Mouse (Mus musculus) liver, postnatal 0 days (tissue): ENCODE results near the gene Dnal1. TPM values are rescaled to one million over a fixed set of nuclear protein-coding genes. Genes with fewer than 3 reads are reported as not detected.
"Not testable (repeated sequence)": the region's sequence is repeated elsewhere in the genome, so short reads cannot be mapped to it uniquely, and the experiment has no call there.

Experiments
- ATAC-seq: fragments of 200-750 bp; cut with Nextera tagmentation; 2 replicates; pipeline ENCODE4 v1.8.0; 2017; ENCODE audit warnings: mild to moderate bottlenecking, moderate library complexity
- DNase-seq: peaks from one replicate; pipeline ENCODE4 v3.0.0-alpha.2; 2016
- H3K27ac ChIP-seq: fragments of 300-500 bp; sonication (generic); 2 replicates; pipeline ENCODE4 v1.5.1; 2014; ENCODE audit warnings: antibody characterized with exemption, moderate library complexity, mild to moderate bottlenecking, low read depth
- H3K27me3 ChIP-seq: fragments of 300-500 bp; sonication (generic); 2 replicates; pipeline ENCODE4 v1.6.1; 2014; ENCODE audit warnings: low read length, control low read depth, mixed read lengths; ENCODE audit not compliant: insufficient read depth
- H3K36me3 ChIP-seq: fragments of 300-500 bp; sonication (generic); replicated peaks from 2 replicates; pipeline ENCODE4 v1.6.1; 2014; ENCODE audit warnings: mild to moderate bottlenecking, control low read depth, low read length, moderate library complexity, mixed read lengths; ENCODE audit not compliant: insufficient read depth
- H3K4me1 ChIP-seq: fragments of 300-500 bp; sonication (generic); 2 replicates; pipeline ENCODE4 v1.6.1; 2014; ENCODE audit warnings: antibody characterized with exemption, mild to moderate bottlenecking, control low read depth; ENCODE audit not compliant: insufficient read depth
- H3K4me2 ChIP-seq: fragments of 300-500 bp; sonication (generic); 2 replicates; pipeline ENCODE4 v1.6.1; 2014; ENCODE audit warnings: low read depth, mild to moderate bottlenecking, low read length, moderate library complexity, mixed read lengths
- H3K4me3 ChIP-seq: fragments of 300-500 bp; sonication (generic); 2 replicates; pipeline ENCODE4 v1.5.1; 2014; ENCODE audit warnings: low read depth, low read length
- H3K9ac ChIP-seq: fragments of 300-500 bp; sonication (generic); replicated peaks from 2 replicates; pipeline ENCODE4 v1.6.1; 2014; ENCODE audit warnings: mild to moderate bottlenecking, moderate library complexity
- H3K9me3 ChIP-seq: fragments of 300-500 bp; sonication (generic); 2 replicates; pipeline ENCODE4 v1.6.1; 2016; ENCODE audit warnings: mild to moderate bottlenecking, control low read depth, low read length, mixed read lengths
- CTCF ChIP-seq: sonication (generic); IDR thresholded peaks from 2 replicates; pipeline ENCODE4 v1.5.1; 2016; ENCODE audit warnings: antibody characterized with exemption, low read depth
- EP300 ChIP-seq: IDR thresholded peaks from 2 replicates; pipeline ENCODE4 v1.6.1; 2016; ENCODE audit warnings: antibody characterized with exemption, low read depth, mild to moderate bottlenecking
- WGBS: fragments of 180-500 bp; shearing (Covaris S2); extraction: QIAGEN DNeasy Blood & Tissue Kit; methylation state at CpG from one replicate; pipeline ENCODE4 v1.1.7; 2014; ENCODE audit not compliant: insufficient replicate concordance; 5-methylcytosine and 5-hydroxymethylcytosine counted together
- polyA plus RNA-seq: library from polyadenylated mRNA; unstranded; fragments of >200 nt; fragmentation: Nextera tagmentation; extraction: Ambion mirVana; gene quantifications from 2 replicates; pipeline ENCODE4 v1.2.1, GENCODE M21; 2015

Gene Dnal1
- polyA plus RNA-seq, 1 experiment from 2014 or later = 0.13 TPM

DNA sequence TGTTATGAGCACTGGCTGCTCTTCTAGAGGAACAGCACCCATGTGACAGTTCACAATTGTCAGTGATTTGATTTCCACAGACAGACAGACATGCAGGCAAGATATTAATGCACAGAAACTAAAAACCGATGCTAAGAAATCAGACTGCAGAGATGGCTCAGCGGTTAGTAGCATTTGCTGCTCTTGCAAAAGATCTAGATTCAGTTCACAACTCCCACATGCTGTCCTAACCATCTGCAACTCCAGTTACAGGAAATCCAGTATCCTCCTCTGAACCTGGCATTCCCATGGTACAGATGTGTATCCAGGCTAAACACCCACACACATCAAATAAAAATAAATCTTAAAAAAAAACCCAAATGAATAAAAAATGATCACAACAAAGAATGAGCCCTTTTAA, 42.5 kb upstream of the Dnal1 start:
- H3K9ac ChIP-seq = no peak overlapping the region
- H3K4me3 ChIP-seq = no peak overlapping the region
- H3K27ac ChIP-seq = no peak overlapping the region
- H3K36me3 ChIP-seq = no peaks in the 10 kb centered on the region
- H3K4me2 ChIP-seq = no peak overlapping the region
- TF ChIP-seq CTCF (no peak), EP300 (no peak)
- 71% methylated on average over 2 of the region's 2 CpGs for WGBS
- ATAC-seq = no peak
- H3K9me3 ChIP-seq = no peaks in the 10 kb centered on the region
- no peak for DNase-seq
- H3K27me3 ChIP-seq = peaks cover 26% of the 10 kb centered on the region
- no peaks in the 10 kb centered on the region; the same call in 1 of the 2 replicates for H3K4me1 ChIP-seq

DNA sequence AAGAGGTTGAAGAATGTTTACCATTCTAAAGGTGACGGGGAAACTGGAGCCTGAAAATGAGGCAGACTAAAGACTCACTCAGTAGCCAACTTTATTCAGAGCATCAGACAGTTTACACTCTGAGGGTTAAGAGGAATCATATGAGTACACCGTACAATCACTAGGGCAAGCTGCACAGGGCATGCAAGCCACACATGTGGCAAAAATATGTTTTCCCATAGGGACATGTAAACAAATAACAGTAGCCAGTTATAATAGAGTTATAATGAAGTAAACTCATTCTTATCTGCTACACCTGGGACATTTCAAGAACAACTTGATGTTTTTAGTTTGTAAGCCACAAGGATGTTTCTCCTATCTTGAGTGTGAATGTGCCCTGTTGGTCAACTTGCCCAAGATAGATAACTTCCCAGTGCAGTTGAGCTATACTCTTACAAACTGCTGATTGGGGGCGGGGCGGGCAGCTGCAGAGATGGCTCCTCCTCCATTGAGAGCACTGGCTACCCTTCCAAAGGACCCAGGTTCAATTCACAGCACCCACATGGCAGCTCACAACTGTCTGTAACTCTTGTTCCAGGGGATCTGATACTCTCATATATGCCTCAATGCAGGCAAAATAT, 36.7 kb upstream of the Dnal1 start:
- no peak for DNase-seq
- no peaks in the 10 kb centered on the region for H3K9me3 ChIP-seq

DNA sequence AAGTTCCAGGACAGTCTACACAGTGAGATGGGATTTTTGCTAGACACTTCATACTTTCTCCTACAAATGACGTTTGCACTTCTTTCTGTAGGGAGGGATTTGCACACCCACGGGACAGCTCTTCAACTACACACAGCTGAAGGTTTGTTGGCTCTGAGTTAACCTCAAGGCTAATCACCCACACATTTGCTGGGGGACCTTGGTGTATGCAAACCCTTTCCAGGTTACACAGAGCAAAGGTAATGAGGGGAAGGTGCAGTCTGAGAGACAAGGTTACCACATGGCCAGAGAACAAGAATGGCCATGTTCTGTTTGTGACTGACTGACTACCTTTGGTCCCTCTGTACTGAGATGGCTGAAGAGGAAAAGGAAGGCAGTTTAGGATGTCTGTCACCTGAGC, 30.3 kb upstream of the Dnal1 start:
- 42% methylated on average over 2 of the region's 2 CpGs for WGBS
- H3K27ac ChIP-seq = peak overlapping the region; percentile 4; the same call in 1 of the 2 replicates
- no peak overlapping the region for H3K4me2 ChIP-seq
- H3K9ac ChIP-seq = no peak overlapping the region
- no peaks in the 10 kb centered on the region for H3K4me1 ChIP-seq
- H3K4me3 ChIP-seq = no peak overlapping the region
- no peaks in the 10 kb centered on the region for H3K27me3 ChIP-seq
- TF ChIP-seq EP300 (no peak), CTCF (no peak)
- ATAC-seq (peak; percentile 59), DNase-seq (no peak)
- H3K9me3 ChIP-seq = 0 out of 2 replicates have a peak, but pooled peaks cover 3% of the 10 kb centered on the region
- no peaks in the 10 kb centered on the region for H3K36me3 ChIP-seq

More for the DNA sequence above, 36.7 kb upstream of the Dnal1 start:
- H3K27ac ChIP-seq = no peak overlapping the region
- H3K9ac ChIP-seq = no peak overlapping the region
- no peak overlapping the region for H3K4me2 ChIP-seq
- ATAC-seq = no peak
- no peak overlapping the region for H3K4me3 ChIP-seq
- 79% methylated on average over 4 of the region's 4 CpGs for WGBS
- no peaks in the 10 kb centered on the region for H3K27me3 ChIP-seq
- H3K36me3 ChIP-seq = no peaks in the 10 kb centered on the region
- H3K4me1 ChIP-seq = no peaks in the 10 kb centered on the region
- TF ChIP-seq CTCF (no peak), EP300 (no peak)

DNA sequence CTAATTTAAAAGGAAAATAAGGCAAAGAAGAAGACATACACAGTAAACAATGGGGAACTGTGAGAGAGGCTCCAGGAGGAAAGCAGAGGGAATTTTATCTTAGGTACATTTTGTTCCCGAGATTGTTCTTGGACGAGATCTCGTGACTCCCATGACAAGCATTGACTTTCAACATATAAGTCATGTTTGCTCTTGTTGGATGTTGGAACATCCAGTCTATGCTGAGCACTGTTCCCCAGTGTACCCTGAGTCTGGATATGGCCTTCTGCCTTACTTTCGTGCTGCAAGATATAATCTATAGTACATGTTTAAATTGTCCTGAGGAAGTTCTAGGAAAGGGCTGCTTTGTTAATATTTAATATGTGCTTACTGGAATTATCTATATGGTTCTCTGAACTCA, 29.6 kb upstream of the Dnal1 start:
- DNase-seq (no peak), ATAC-seq (peak; percentile 58; the same call in 1 of the 2 replicates)
- Histone ChIP-seq H3K4me2 (no peak overlapping the region), H3K9me3 (peaks cover 6% of the 10 kb centered on the region; the same call in 1 of the 2 replicates), H3K27me3 (no peaks in the 10 kb centered on the region), H3K36me3 (no peaks in the 10 kb centered on the region), H3K9ac (no peak overlapping the region), H3K4me3 (no peak overlapping the region), H3K27ac (peak overlapping the region; percentile 4; the same call in 1 of the 2 replicates), H3K4me1 (no peaks in the 10 kb centered on the region)
- TF ChIP-seq CTCF (no peak), EP300 (no peak)
- 48% methylated on average over 4 of the region's 4 CpGs for WGBS

DNA sequence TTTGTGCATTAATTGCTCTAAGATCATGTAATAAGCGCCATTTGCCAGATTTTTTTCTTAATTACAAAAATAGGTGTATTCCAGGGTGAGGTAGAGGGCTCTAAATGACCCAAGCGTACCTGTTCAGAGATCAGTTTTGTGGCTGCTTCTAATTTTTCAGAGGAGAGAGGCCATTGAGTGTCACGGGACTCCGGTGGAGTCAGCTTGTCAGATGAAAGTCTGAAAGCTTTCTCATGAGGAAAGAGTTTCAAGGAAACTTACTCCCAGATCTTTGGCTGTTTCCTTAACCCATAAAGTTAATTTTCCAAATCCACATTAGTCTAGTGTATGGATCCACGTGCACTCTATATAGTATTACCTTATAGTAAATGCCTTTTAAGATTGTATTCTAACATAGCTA, 19.5 kb upstream of the Dnal1 start:
- not testable (repeated sequence) for H3K27me3 ChIP-seq, H3K36me3 ChIP-seq, H3K9me3 ChIP-seq, H3K27ac ChIP-seq, H3K4me3 ChIP-seq, DNase-seq, H3K9ac ChIP-seq, H3K4me1 ChIP-seq, H3K4me2 ChIP-seq, ATAC-seq
- WGBS = 82% methylated on average over 5 of the region's 5 CpGs

DNA sequence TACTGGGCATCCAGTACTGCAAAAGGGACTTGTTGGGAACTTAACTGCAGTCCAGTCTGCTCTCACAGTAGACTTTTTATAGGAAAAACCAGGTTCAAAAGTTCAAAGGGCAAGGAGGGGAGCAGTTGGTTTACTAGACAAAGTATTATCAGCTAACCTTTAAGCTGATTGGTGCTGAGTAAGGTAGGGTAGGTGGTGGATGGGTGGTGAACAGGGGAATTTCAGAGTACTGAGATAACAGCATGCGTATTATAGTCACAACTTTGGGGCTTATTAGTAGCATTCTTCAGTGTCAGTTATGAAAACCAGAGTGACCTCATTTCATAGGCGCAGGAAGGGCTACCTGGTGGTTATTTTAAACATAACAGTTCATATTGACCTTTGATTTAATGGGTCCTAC, 14.6 kb upstream of the Dnal1 start:
- TF ChIP-seq CTCF (no peak), EP300 (no peak)
- no peak for ATAC-seq
- Histone ChIP-seq H3K9me3 (no peaks in the 10 kb centered on the region), H3K27ac (no peak overlapping the region), H3K36me3 (no peaks in the 10 kb centered on the region), H3K27me3 (no peaks in the 10 kb centered on the region), H3K4me3 (no peak overlapping the region), H3K9ac (no peak overlapping the region), H3K4me1 (peaks cover 9% of the 10 kb centered on the region), H3K4me2 (no peak overlapping the region)
- 76% methylated on average over 2 of the region's 2 CpGs for WGBS
- no peak for DNase-seq
